Mouse (Mus musculus) kidney, postnatal 0 days (tissue): Measurements from ENCODE around the gene Avl9. TPM values are rescaled to one million over a fixed set of nuclear protein-coding genes. Genes with fewer than 3 reads are reported as not detected.
A peak's percentile ranks its signal among the peaks of the same experiment; 100 is the strongest.

Source experiments
- ATAC-seq: fragments of 200-750 bp; cut with Nextera tagmentation; replicated peaks from 2 replicates; pipeline ENCODE4 v1.8.0; 2017; ENCODE audit warnings: low read depth, moderate number of reproducible peaks, moderate TSS enrichment, moderate library complexity; ENCODE audit not compliant: low FRiP score
- DNase-seq: peaks from one replicate; pipeline ENCODE4 v3.0.0-alpha.2; 2016; ENCODE audit warnings: low spot score
- H3K27ac ChIP-seq: fragments of 300-500 bp; sonication (generic); 2 replicates; pipeline ENCODE4 v1.5.1; 2014; ENCODE audit warnings: mild to moderate bottlenecking
- H3K27me3 ChIP-seq: fragments of 300-500 bp; sonication (generic); 2 replicates; pipeline ENCODE4 v1.6.1; 2014; ENCODE audit warnings: low read length, mixed read lengths; ENCODE audit not compliant: insufficient read depth
- H3K36me3 ChIP-seq: fragments of 300-500 bp; sonication (generic); 2 replicates; pipeline ENCODE4 v1.6.1; 2014; ENCODE audit warnings: low read length, mixed read lengths; ENCODE audit not compliant: insufficient read depth
- H3K4me1 ChIP-seq: fragments of 300-500 bp; sonication (generic); replicated peaks from 2 replicates; pipeline ENCODE4 v1.6.1; 2014; ENCODE audit warnings: antibody characterized with exemption, low read length, mixed read lengths; ENCODE audit not compliant: insufficient read depth
- H3K4me2 ChIP-seq: fragments of 300-500 bp; sonication (generic); 2 replicates; pipeline ENCODE4 v1.6.1; 2014; ENCODE audit warnings: mild to moderate bottlenecking, low read length, moderate library complexity, mixed read lengths
- H3K4me3 ChIP-seq: fragments of 300-500 bp; sonication (generic); replicated peaks from 2 replicates; pipeline ENCODE4 v1.5.1; 2014; ENCODE audit warnings: low read depth, low read length
- H3K9ac ChIP-seq: fragments of 300-500 bp; sonication (generic); 2 replicates; pipeline ENCODE4 v1.6.1; 2014; ENCODE audit warnings: low read depth, low read length
- H3K9me3 ChIP-seq: fragments of 300-500 bp; sonication (generic); replicated peaks from 2 replicates; pipeline ENCODE4 v1.6.1; 2016; ENCODE audit warnings: low read length, inconsistent platforms, mixed read lengths
- CTCF ChIP-seq: IDR thresholded peaks from 2 replicates; pipeline ENCODE4 v1.5.1; 2016; ENCODE audit warnings: antibody characterized with exemption, low read depth, mild to moderate bottlenecking, moderate library complexity
- WGBS: fragments of 180-500 bp; shearing (Covaris S2); extraction: QIAGEN DNeasy Blood & Tissue Kit; methylation state at CpG from one replicate; pipeline ENCODE4 v1.1.7; 2014; 5-methylcytosine and 5-hydroxymethylcytosine counted together
- polyA plus RNA-seq: library from polyadenylated mRNA; unstranded; fragments of >200 nt; fragmentation: Nextera tagmentation; extraction: Ambion mirVana; gene quantifications from 2 replicates; pipeline ENCODE4 v1.2.1, GENCODE M21; 2015

Gene Avl9
- polyA plus RNA-seq, 1 experiment from 2014 or later = 10.0 TPM

- Histone ChIP-seq H3K9me3 (no peaks in the 10 kb centered on the region), H3K27ac (no peak overlapping the region), H3K9ac (no peak overlapping the region), H3K27me3 (no peaks in the 10 kb centered on the region), H3K4me2 (no peak overlapping the region), H3K4me3 (no peak overlapping the region), H3K4me1 (no peaks in the 10 kb centered on the region), H3K36me3 (peaks cover 24% of the 10 kb centered on the region; the same call in 1 of the 2 replicates)
- DNase-seq (no peak), ATAC-seq (no peak)
- no peak for TF ChIP-seq CTCF
- WGBS = 88% methylated on average over 2 of the region's 2 CpGs
These were observed 73.0 kb downstream of the Avl9 start for GRCm38 (mm10) chr6:56787668-56788067.

DNA sequence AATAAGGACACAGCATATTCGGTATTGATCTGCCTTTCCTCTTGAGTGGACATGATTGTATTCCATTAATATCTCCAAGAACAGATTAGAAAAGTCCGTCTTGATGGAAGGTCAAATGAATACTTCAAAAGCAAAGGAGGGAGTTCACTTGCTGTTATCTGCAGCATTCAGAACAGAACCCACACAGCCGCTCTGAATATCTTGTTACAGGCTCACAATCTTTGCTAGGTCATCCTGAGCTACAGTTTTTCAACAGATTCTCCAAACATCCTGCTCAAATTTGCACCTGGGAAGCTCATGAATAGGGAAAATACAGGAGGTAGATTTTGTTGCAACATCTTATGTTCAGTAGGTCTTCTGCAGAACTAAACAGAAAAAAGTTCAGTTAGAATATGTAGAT, 74.6 kb downstream of the Avl9 start:
- TF ChIP-seq CTCF = no peak
- H3K4me1 ChIP-seq = peaks cover 2% of the 10 kb centered on the region; the same call in 1 of the 2 replicates
- 75% methylated on average over 3 of the region's 3 CpGs for WGBS

DNA sequence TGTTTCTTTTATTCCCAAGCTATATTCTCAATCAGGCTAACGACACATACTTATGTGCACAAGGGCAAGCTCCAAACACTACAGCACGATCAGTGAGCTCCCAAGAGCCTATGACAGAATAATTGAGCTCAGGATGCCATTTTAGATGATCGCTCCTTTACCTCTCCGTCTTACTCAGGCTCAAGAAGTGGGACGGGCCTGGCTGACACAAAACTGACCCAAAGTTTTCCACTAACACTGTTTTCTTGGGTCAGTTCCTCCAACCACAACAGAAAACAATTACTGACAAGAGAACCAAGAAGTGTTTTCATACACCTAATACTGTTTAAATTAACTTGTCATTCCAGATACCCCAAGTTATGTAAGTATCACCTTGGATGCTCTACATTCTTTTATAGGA, 80.1 kb downstream of the Avl9 start:
- no peak for ATAC-seq
- H3K4me3 ChIP-seq = peak overlapping the region; percentile 92; the same call in 1 of the 2 replicates
- no peak overlapping the region for H3K9ac ChIP-seq

More for the DNA sequence above, 74.6 kb downstream of the Avl9 start:
- DNase-seq (no peak), ATAC-seq (no peak)
- Histone ChIP-seq H3K9me3 (no peaks in the 10 kb centered on the region), H3K27ac (no peak overlapping the region), H3K4me3 (no peak overlapping the region), H3K4me2 (no peak overlapping the region), H3K9ac (no peak overlapping the region), H3K27me3 (no peaks in the 10 kb centered on the region), H3K36me3 (peaks cover 17% of the 10 kb centered on the region; the same call in 1 of the 2 replicates)

DNA sequence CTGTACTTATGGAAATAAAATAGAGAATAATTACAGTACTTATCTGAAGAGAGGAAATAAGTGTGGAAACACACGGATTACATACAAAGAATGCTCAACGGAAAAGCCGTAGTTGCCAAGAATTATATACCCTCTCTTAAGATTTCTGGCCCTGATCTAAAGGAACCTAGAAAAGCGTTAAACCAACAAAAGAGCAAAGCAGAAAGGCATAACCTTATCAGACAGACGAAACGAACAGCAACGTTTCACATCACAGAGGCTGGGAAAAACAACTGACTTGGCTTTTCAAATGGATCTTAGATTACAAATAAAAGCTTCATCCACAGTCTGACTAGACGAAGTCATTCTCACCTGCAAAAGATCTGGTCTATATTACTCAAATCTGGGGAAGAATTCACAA, 81.5 kb downstream of the Avl9 start:
- no peak for TF ChIP-seq CTCF
- 3% methylated on average over 8 of the region's 8 CpGs for WGBS
- Histone ChIP-seq H3K9ac (peak overlapping the region; percentile 97), H3K9me3 (no peaks in the 10 kb centered on the region), H3K27ac (peak overlapping the region; percentile 99), H3K4me3 (peak overlapping the region; percentile 92), H3K36me3 (no peaks in the 10 kb centered on the region), H3K27me3 (no peaks in the 10 kb centered on the region), H3K4me1 (peaks cover 13% of the 10 kb centered on the region), H3K4me2 (peak overlapping the region; percentile 72)
- ATAC-seq (no peak), DNase-seq (peak; percentile 16)

More for the DNA sequence above, 80.1 kb downstream of the Avl9 start:
- Histone ChIP-seq H3K27ac (no peak overlapping the region), H3K4me2 (peak overlapping the region; percentile 72), H3K9me3 (no peaks in the 10 kb centered on the region), H3K27me3 (no peaks in the 10 kb centered on the region), H3K36me3 (no peaks in the 10 kb centered on the region), H3K4me1 (peaks cover 13% of the 10 kb centered on the region)
- no peak for TF ChIP-seq CTCF
- DNase-seq = no peak
- WGBS = 69% methylated on average over 5 of the region's 5 CpGs

GRCm38 (mm10) chr6:56796668-56797141, 82.0 kb downstream of the Avl9 start:
- peaks cover 13% of the 10 kb centered on the region for H3K4me1 ChIP-seq
- WGBS = under 1% methylated on average over 16 of the region's 16 CpGs

GRCm38 (mm10) chr6:56797311-56798151, 82.8 kb downstream of the Avl9 start, which contains the start of gene Kbtbd2:
Gene Kbtbd2 (minus strand): TSS chr6:56797813.
- under 1% methylated on average over 97 of the region's 98 CpGs for WGBS
- H3K27me3 ChIP-seq = no peaks in the 10 kb centered on the region
- peak within 1 kb of the TSS; percentile 72 for H3K4me2 ChIP-seq
- peak within 1 kb of the TSS; percentile 97 for H3K9ac ChIP-seq
- peak within 1 kb of the TSS; percentile 92 for H3K4me3 ChIP-seq
- H3K9me3 ChIP-seq = no peaks in the 10 kb centered on the region
- peak; percentile 96 for ATAC-seq
- no peak for TF ChIP-seq CTCF
- H3K4me1 ChIP-seq = peaks cover 13% of the 10 kb centered on the region
- peak within 1 kb of the TSS; percentile 99 for H3K27ac ChIP-seq
- no peaks in the 10 kb centered on the region for H3K36me3 ChIP-seq
- peak; percentile 98 for DNase-seq

More at GRCm38 (mm10) chr6:56796668-56797141, 82.0 kb downstream of the Avl9 start:
- Histone ChIP-seq H3K9me3 (no peaks in the 10 kb centered on the region), H3K4me2 (peak overlapping the region; percentile 72), H3K9ac (peak overlapping the region; percentile 97), H3K36me3 (no peaks in the 10 kb centered on the region), H3K4me3 (peak overlapping the region; percentile 92), H3K27ac (peak overlapping the region; percentile 99), H3K27me3 (no peaks in the 10 kb centered on the region)
- peak; percentile 81 for DNase-seq
- TF ChIP-seq CTCF = no peak
- no peak; the same call in 1 of the 2 replicates for ATAC-seq
